Mouse (Mus musculus) naive thymus-derived CD4-positive, alpha-beta T cell, adult 2 months (primary cell): Measurements from ENCODE around the gene Tmem117.

ENCODE experiments used
- DNase-seq: peaks from one replicate; pipeline ENCODE4 v3.0.0-alpha.2; 2011; ENCODE audit warnings: low read depth

The Tmem117 gene

DNA sequence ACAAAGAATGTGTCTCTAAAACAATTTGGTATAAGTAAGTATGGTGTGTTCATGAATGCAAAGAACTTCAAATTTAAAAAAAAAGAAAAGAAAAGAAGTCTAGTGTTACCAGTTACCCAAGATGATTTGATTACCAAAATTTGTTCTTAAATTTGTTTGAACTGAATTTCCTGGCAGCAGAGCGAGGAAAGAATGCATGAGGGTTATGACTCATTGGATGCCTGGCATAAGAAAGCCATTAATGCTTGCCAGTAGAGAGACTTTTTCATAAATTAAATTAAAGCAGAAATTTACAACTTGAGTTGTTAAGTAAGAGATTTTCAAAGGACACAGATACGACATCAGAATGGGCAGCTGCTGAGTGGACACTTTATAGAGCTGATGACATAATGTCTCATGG lies 515.1 kb downstream of the Tmem117 start:
- DNase-seq = no peak

DNA sequence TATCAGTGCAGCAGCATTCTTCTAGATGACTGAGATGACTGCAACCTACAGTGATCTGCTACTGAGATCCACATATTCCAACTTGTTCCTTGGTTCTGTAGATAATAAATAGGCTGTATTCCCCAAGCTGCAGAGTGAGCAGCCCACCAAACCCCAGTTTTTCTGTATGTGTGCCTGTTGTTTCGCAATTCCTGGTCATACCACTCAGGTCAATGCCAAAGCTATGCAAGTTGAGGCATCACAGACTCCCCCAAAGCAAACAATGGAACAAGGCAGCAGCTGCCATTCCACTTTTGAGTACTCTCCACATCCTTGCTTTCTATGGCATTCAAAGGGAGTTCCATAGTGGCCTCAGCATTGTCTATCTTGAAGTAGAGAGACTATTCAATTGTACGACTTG lies 516.1 kb downstream of the Tmem117 start:
- no peak for DNase-seq
